Mouse (Mus musculus): ENCODE measurements around the gene Wrb. TPM values are rescaled to one million over a fixed set of nuclear protein-coding genes. Genes with fewer than 3 reads are reported as not detected.

Gene Wrb
- polyA plus RNA-seq, 1 experiment = 145 TPM

DNA sequence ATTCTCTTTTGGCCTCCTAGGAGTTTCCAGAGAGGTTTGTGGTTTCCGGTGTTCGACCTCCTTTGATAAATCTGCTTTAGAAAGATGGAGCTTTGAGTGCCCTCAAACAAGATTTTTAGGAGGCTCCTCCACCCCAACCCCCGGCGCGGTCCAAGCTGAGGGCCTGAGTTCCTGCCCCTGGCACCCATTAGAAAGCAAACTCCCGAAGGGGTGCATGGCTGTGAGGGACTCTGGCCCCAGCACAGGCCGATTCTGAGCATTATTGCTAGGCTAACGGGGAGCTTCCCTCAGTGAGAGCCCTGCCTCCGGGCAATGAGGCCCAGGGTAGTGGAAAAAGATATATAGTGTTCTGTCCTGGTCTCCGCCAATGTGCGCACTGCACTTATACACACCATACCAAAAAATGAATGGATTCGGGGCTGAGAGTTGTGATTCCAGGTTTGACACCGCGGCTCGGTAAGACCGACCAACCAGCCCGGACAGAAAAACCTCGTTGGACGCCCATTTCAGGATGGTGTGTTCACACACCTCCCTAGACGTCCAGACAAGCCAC lies 14.7 kb downstream of the Wrb start:
- no peak for TF ChIP-seq POLR2A (IDR thresholded peaks at IDR 0.05; ENCODE audit: borderline replicate concordance, insufficient read depth, low read length)
- no peak for TF ChIP-seq CTCF (IDR thresholded peaks at IDR 0.05; ENCODE audit: borderline replicate concordance, insufficient read depth, low read depth, low read length)
- H3K27ac ChIP-seq (ENCODE audit: insufficient read depth, low read length) = no peak overlapping the region
- peaks cover 34% of the 10 kb centered on the region for H3K4me1 ChIP-seq (ENCODE audit: control insufficient read depth, insufficient read depth, low read length)
- DNase-seq = no peak
- H3K4me3 ChIP-seq (replicated peaks; ENCODE audit: insufficient read depth, low read depth, low read length) = no peak overlapping the region
- 94% methylated on average over 20 of the region's 20 CpGs for WGBS
- H3K27me3 ChIP-seq (ENCODE audit: control insufficient read depth, insufficient read depth, low read length) = no peaks in the 10 kb centered on the region

DNA sequence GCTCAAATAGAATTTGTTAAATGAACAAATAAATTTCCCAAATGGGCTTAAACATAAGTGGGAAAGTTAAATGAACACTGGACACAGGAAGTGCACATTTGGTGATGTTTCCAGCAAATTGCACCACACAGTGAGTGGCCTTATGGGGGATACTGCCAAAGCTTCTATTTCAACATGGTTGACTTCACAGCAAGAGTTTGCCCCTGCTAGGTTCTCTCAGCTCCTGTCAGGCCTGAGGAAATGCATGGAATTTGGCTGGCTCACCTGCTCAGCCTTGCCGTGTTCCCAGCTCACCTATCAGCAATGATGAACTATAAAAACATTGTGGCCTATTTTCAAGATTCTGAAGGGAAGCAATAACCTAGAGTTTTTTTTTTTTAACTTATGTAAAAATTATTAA lies 15.7 kb downstream of the Wrb start:
- peak overlapping the region; percentile 60 for H3K27ac ChIP-seq (ENCODE audit: insufficient read depth, low read length)
- DNase-seq = peak; percentile 45 to 66
- H3K4me1 ChIP-seq (ENCODE audit: control insufficient read depth, insufficient read depth, low read length) = peaks cover 39% of the 10 kb centered on the region
- no peaks in the 10 kb centered on the region for H3K27me3 ChIP-seq (ENCODE audit: control insufficient read depth, insufficient read depth, low read length)
- H3K4me3 ChIP-seq (replicated peaks; ENCODE audit: insufficient read depth, low read depth, low read length) = no peak overlapping the region
- no peak for TF ChIP-seq CTCF (IDR thresholded peaks at IDR 0.05; ENCODE audit: borderline replicate concordance, insufficient read depth, low read depth, low read length)
- TF ChIP-seq POLR2A (IDR thresholded peaks at IDR 0.05; ENCODE audit: borderline replicate concordance, insufficient read depth, low read length) = no peak
- WGBS = 12% methylated on average over 1 of the region's 1 CpGs

DNA sequence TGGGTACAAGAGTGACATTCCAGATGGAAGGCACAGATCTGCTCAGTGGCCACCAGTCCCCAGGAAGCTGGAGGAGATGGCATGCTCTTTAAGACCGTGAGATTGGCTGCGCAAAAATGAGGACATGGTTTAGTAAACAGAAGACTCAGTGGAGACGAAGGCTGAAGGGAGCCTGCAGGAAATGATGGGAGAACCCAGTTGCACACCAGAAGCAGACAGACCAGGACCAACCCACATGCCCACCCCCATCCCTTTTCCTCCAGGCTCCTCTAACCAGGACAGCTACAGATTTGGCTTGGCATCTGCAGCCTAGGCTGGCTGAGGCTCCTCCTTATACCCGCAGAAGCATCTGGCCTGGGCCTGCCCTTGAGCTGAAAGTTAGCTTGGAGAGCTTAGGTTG lies 16.1 kb downstream of the Wrb start:
- no peaks in the 10 kb centered on the region for H3K27me3 ChIP-seq (ENCODE audit: control insufficient read depth, insufficient read depth, low read length)
- DNase-seq = peak; percentile 54 to 70
- 14% methylated on average over 4 of the region's 4 CpGs for WGBS
- no peak overlapping the region for H3K4me3 ChIP-seq (replicated peaks; ENCODE audit: insufficient read depth, low read depth, low read length)
- peaks cover 40% of the 10 kb centered on the region for H3K4me1 ChIP-seq (ENCODE audit: control insufficient read depth, insufficient read depth, low read length)
- peak overlapping the region; percentile 60 for H3K27ac ChIP-seq (ENCODE audit: insufficient read depth, low read length)
- TF ChIP-seq POLR2A (IDR thresholded peaks at IDR 0.05; ENCODE audit: borderline replicate concordance, insufficient read depth, low read length) (no peak), CTCF (IDR thresholded peaks at IDR 0.05; ENCODE audit: borderline replicate concordance, insufficient read depth, low read depth, low read length) (no peak)

DNA sequence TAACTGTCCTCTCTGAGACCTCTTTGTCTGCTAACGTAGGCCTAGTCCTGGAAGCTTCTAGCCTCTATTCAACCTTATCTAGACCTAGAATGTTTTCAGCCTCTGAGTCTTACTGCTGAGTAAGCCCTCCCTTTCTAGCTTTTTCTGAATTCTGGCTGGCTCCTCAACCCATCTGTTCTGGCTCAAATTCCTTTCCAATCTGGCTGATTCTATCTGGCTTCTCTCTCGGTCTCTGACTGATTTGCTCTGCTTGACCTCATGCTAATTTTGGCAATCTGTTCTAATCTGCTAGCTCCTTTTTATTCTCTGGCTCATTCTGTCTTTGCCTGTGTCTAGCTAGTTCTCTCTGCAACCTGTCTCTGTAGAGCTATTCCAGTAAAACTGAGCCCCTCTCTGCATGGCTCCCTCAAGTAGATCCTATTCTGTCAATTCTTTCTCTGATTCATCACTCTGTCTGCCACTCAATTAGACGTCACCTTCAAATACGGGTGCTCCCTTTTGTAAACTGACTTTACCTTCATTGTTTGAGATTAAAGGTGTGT lies 20.6 kb downstream of the Wrb start:
- H3K27me3 ChIP-seq (ENCODE audit: control insufficient read depth, insufficient read depth, low read length) = no peaks in the 10 kb centered on the region
- H3K4me1 ChIP-seq (ENCODE audit: control insufficient read depth, insufficient read depth, low read length) = peaks cover 30% of the 10 kb centered on the region
- no peak overlapping the region for H3K4me3 ChIP-seq (replicated peaks; ENCODE audit: insufficient read depth, low read depth, low read length)
- peak overlapping the region; percentile 84 for H3K27ac ChIP-seq (ENCODE audit: insufficient read depth, low read length)
- TF ChIP-seq POLR2A (IDR thresholded peaks at IDR 0.05; ENCODE audit: borderline replicate concordance, insufficient read depth, low read length) (no peak), CTCF (IDR thresholded peaks at IDR 0.05; ENCODE audit: borderline replicate concordance, insufficient read depth, low read depth, low read length) (no peak)
- DNase-seq = peak; percentile 55 to 89
- 12% methylated on average over 4 of the region's 4 CpGs for WGBS

DNA sequence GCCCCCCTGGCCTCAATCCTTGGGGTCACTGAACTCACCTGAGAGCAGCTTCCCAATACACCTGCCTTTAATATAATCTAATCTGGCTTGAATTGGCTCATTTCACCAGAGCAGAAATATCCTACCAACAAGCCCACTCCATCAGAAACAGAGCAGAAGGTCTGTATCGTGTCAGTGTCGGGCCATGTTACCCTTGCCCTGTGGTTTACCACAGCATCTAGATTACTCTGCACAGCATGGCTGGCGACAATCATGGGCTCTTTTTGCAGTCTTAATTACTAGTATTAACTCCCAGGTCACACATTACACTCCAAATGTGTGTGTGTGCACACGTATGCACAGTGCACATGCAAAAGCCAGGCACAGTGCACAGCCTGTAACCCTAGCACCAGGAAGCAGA lies 23.6 kb downstream of the Wrb start:
- H3K27me3 ChIP-seq (ENCODE audit: control insufficient read depth, insufficient read depth, low read length) = no peaks in the 10 kb centered on the region
- H3K4me3 ChIP-seq (replicated peaks; ENCODE audit: insufficient read depth, low read depth, low read length) = no peak overlapping the region
- H3K27ac ChIP-seq (ENCODE audit: insufficient read depth, low read length) = no peak overlapping the region
- WGBS = 98% methylated on average over 4 of the region's 4 CpGs
- no peak for DNase-seq
- peaks cover 14% of the 10 kb centered on the region for H3K4me1 ChIP-seq (ENCODE audit: control insufficient read depth, insufficient read depth, low read length)
- TF ChIP-seq CTCF (IDR thresholded peaks at IDR 0.05; ENCODE audit: borderline replicate concordance, insufficient read depth, low read depth, low read length) = no peak
- no peak for TF ChIP-seq POLR2A (IDR thresholded peaks at IDR 0.05; ENCODE audit: borderline replicate concordance, insufficient read depth, low read length)

DNA sequence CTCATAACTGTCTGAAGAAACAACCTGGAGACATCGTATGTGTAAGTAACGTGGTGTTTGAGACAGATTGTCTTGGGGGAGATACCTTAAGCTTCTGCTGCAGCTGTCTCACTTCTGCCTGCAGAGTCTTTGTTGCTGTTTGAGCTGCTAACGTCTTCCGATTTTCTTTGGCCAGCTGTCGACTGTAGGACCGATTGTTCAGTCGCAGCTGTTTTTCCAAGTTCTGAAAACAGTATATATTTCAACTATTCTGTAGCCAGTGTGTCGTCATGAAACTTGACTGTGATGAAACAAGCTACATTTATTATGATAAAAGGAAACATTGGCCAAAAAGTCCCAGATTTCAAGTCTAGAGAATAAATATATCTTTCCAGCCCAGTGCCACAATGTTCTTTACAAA lies 28.4 kb downstream of the Wrb start:
- Histone ChIP-seq H3K27ac (ENCODE audit: insufficient read depth, low read length) (no peak overlapping the region), H3K4me3 (replicated peaks; ENCODE audit: insufficient read depth, low read depth, low read length) (no peak overlapping the region), H3K27me3 (ENCODE audit: control insufficient read depth, insufficient read depth, low read length) (no peaks in the 10 kb centered on the region), H3K4me1 (ENCODE audit: control insufficient read depth, insufficient read depth, low read length) (no peaks in the 10 kb centered on the region)
- TF ChIP-seq CTCF (IDR thresholded peaks at IDR 0.05; ENCODE audit: borderline replicate concordance, insufficient read depth, low read depth, low read length) (no peak), POLR2A (IDR thresholded peaks at IDR 0.05; ENCODE audit: borderline replicate concordance, insufficient read depth, low read length) (no peak)
- WGBS = 79% methylated on average over 8 of the region's 8 CpGs
- DNase-seq = no peak

DNA sequence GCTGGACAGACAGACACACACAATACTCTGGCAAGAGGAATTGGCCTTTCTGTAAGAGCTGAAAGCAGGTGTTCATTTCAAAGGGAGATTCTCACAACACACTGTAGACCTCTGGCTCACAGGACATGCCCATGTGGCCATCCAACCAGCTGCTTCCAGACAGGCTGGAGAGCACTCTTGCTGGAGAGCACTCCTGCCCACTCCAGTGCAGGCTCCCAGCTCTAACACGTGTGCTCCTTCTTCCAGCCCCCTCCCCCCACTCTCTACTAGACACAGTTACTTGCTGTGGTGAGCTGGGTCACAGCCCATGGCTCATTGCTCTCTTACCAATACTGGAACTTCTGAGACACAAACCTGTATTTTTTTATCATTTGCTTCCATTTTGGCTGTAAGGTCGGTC lies 30.2 kb downstream of the Wrb start:
- DNase-seq = no peak
- H3K27ac ChIP-seq (ENCODE audit: insufficient read depth, low read length) = no peak overlapping the region
- TF ChIP-seq CTCF (IDR thresholded peaks at IDR 0.05; ENCODE audit: borderline replicate concordance, insufficient read depth, low read depth, low read length) (no peak), POLR2A (IDR thresholded peaks at IDR 0.05; ENCODE audit: borderline replicate concordance, insufficient read depth, low read length) (no peak)
- WGBS = 72% methylated on average over 2 of the region's 2 CpGs
- no peaks in the 10 kb centered on the region for H3K4me1 ChIP-seq (ENCODE audit: control insufficient read depth, insufficient read depth, low read length)
- H3K27me3 ChIP-seq (ENCODE audit: control insufficient read depth, insufficient read depth, low read length) = no peaks in the 10 kb centered on the region
- no peak overlapping the region for H3K4me3 ChIP-seq (replicated peaks; ENCODE audit: insufficient read depth, low read depth, low read length)

DNA sequence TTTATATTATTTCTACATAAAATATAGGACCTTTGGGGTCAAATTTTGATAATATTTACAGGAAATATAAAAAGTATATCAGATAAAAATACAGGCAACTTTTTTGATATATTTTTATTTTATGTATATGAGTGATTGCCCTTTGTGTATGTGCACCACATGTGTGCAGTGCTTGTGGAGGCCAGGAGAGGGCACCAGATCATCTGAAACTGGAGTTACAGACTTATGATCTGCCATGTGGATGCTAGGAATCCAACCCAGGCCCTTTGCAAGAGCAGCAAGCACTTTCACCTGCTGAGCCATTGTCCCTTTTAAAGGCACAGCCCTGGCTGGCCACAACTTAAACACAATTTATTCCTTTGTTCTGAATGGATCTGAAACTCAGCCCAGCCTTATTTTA lies 33.9 kb downstream of the Wrb start:
- Histone ChIP-seq H3K27ac (ENCODE audit: insufficient read depth, low read length) (no peak overlapping the region), H3K4me1 (ENCODE audit: control insufficient read depth, insufficient read depth, low read length) (no peaks in the 10 kb centered on the region), H3K27me3 (ENCODE audit: control insufficient read depth, insufficient read depth, low read length) (no peaks in the 10 kb centered on the region), H3K4me3 (replicated peaks; ENCODE audit: insufficient read depth, low read depth, low read length) (no peak overlapping the region)
- TF ChIP-seq POLR2A (IDR thresholded peaks at IDR 0.05; ENCODE audit: borderline replicate concordance, insufficient read depth, low read length) = no peak
- TF ChIP-seq CTCF (IDR thresholded peaks at IDR 0.05; ENCODE audit: borderline replicate concordance, insufficient read depth, low read depth, low read length) = no peak
- DNase-seq = no peak
